Mouse (Mus musculus) forebrain, embryonic 10.5 days (tissue): ENCODE measurements around the gene Alppl2. TPM values are rescaled to one million over a fixed set of nuclear protein-coding genes. Genes with fewer than 3 reads are reported as not detected.

Source experiments
- DNase-seq: peaks from one replicate; pipeline ENCODE4 v3.0.0-alpha.2; 2017; ENCODE audit warnings: low spot score; ENCODE audit errors: extremely low spot score
- H3K27ac ChIP-seq: fragments of 300-500 bp; sonication (generic); 2 replicates; pipeline ENCODE4 v1.5.1; 2016; ENCODE audit warnings: mild to moderate bottlenecking
- H3K27me3 ChIP-seq: fragments of 300-500 bp; sonication (generic); 2 replicates; pipeline ENCODE4 v1.6.1; 2016; ENCODE audit warnings: mild to moderate bottlenecking; ENCODE audit not compliant: poor library complexity, severe bottlenecking
- H3K36me3 ChIP-seq: fragments of 300-500 bp; sonication (generic); replicated peaks from 2 replicates; pipeline ENCODE4 v1.6.1; 2016; ENCODE audit warnings: mild to moderate bottlenecking, moderate library complexity
- H3K4me1 ChIP-seq: fragments of 300-500 bp; sonication (generic); 2 replicates; pipeline ENCODE4 v1.6.1; 2016
- H3K4me3 ChIP-seq: fragments of 300-500 bp; sonication (generic); 2 replicates; pipeline ENCODE4 v1.5.1; 2016; ENCODE audit warnings: mild to moderate bottlenecking, moderate library complexity
- H3K9me3 ChIP-seq: fragments of 300-500 bp; sonication (generic); 2 replicates; pipeline ENCODE4 v1.6.1; 2016; ENCODE audit warnings: mild to moderate bottlenecking, moderate library complexity
- WGBS: fragments of 180-500 bp; shearing (Covaris S2); methylation state at CpG from one replicate; pipeline ENCODE4 v1.1.7; 2016; 5-methylcytosine and 5-hydroxymethylcytosine counted together
- polyA plus RNA-seq: library from polyadenylated mRNA; unstranded; fragments of >200 nt; fragmentation: Nextera tagmentation; extraction: Ambion mirVana; gene quantifications from 2 replicates; pipeline ENCODE4 v1.2.1, GENCODE M21; 2016

The Alppl2 gene
- polyA plus RNA-seq, 1 experiment from 2014 or later, result not detected

DNA sequence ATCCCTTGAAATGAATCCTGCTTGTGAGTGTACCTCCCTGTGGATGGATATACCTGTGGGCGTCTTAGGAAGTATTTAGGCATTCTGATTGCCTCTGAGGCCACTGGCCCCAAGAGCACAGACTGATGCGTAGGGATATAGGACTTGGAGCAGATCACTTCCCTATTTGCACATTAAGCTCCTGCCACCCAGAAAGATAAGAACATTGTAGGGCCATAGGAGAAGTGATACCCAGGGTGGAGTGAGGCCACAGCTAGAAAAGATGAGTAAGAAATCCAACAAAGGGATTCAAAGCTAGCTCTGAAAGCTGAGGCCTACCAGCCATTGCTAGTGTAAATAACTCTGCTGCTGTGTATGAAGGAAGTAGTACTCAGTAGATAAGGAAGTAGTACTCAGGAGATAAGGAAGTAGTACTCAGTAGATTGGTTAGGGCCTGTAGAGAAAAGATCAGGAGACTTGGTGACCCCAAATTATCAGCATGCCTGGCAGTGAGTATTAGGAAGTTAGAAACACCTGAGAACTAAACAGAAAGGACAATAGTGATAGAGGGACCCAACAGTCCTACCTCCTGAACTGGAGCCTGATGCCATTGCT, 51.2 kb downstream of the Alppl2 start:
- no peaks in the 10 kb centered on the region for H3K36me3 ChIP-seq
- H3K4me3 ChIP-seq, result no peak overlapping the region
- no peak overlapping the region for H3K27ac ChIP-seq
- H3K9me3 ChIP-seq, result no peaks in the 10 kb centered on the region
- no peaks in the 10 kb centered on the region for H3K27me3 ChIP-seq
- WGBS, result 80% methylated on average over 2 of the region's 2 CpGs
- no peak for DNase-seq
- peaks cover 32% of the 10 kb centered on the region for H3K4me1 ChIP-seq

Other genes starting within 250 kb of the Alppl2 start
- gene Alpi, start 11.7 kb upstream of the Alppl2 start, polyA plus RNA-seq, result not detected in 2 replicates
- not detected in 2 replicates for gene Akp3, start 35.0 kb upstream of the Alppl2 start, polyA plus RNA-seq
- gene Ecel1, start 66.6 kb upstream of the Alppl2 start, polyA plus RNA-seq, result 1.1 and 1.2 TPM in 2 replicates
- not detected in 2 replicates for gene Prss56, start 93.4 kb upstream of the Alppl2 start, polyA plus RNA-seq
- not detected in 2 replicates for gene Chrnd, start 100.7 kb upstream of the Alppl2 start, polyA plus RNA-seq
- 0.36 TPM in 1 of 2 replicates, not detected in the other for gene Chrng, start 114.7 kb upstream of the Alppl2 start, polyA plus RNA-seq
- gene Eif4e2, start 124.0 kb upstream of the Alppl2 start, polyA plus RNA-seq, result 162 and 168 TPM in 2 replicates
- gene Efhd1, start 174.4 kb upstream of the Alppl2 start, polyA plus RNA-seq, result 1.6 and 2.5 TPM in 2 replicates
- 47.4 and 52.6 TPM in 2 replicates for gene Gigyf2, start 237.1 kb upstream of the Alppl2 start, polyA plus RNA-seq